Mouse (Mus musculus) testis, adult 2 months (tissue): Measurements from ENCODE around the gene Sh2d5. TPM values are rescaled to one million over a fixed set of nuclear protein-coding genes. Genes with fewer than 3 reads are reported as not detected.

ENCODE experiments used
- H3K27ac ChIP-seq: fragments of 200-500 bp; 2 replicates; pipeline ENCODE4 v1.5.1; 2012; ENCODE audit warnings: low read depth, low read length; ENCODE audit not compliant: control insufficient read depth, insufficient read depth
- H3K27me3 ChIP-seq: fragments of 200-500 bp; 2 replicates; pipeline ENCODE4 v1.6.1; 2012; ENCODE audit warnings: mild to moderate bottlenecking, low read length, moderate library complexity; ENCODE audit not compliant: control insufficient read depth, insufficient read depth
- H3K36me3 ChIP-seq: fragments of 200-500 bp; 2 replicates; pipeline ENCODE4 v1.6.1; 2012; ENCODE audit warnings: mild to moderate bottlenecking, low read length; ENCODE audit not compliant: control insufficient read depth, insufficient read depth
- H3K4me1 ChIP-seq: fragments of 200-500 bp; 2 replicates; pipeline ENCODE4 v1.6.1; 2012; ENCODE audit warnings: low read length; ENCODE audit not compliant: control insufficient read depth, insufficient read depth
- H3K4me3 ChIP-seq: fragments of 200-500 bp; 2 replicates; pipeline ENCODE4 v1.5.1; 2012; ENCODE audit warnings: low read depth, mild to moderate bottlenecking, low read length, moderate library complexity, mixed read lengths; ENCODE audit not compliant: control insufficient read depth
- CTCF ChIP-seq: fragments of 200-500 bp; IDR thresholded peaks from 2 replicates; pipeline ENCODE4 v1.5.1; 2012; ENCODE audit warnings: low read depth, mild to moderate bottlenecking, inconsistent platforms, low read length, moderate library complexity; ENCODE audit not compliant: control insufficient read depth, insufficient read depth, insufficient replicate concordance
- POLR2A ChIP-seq: fragments of 200-500 bp; IDR thresholded peaks from 2 replicates; pipeline ENCODE4 v1.6.1; 2012; ENCODE audit warnings: low read depth, mild to moderate bottlenecking, inconsistent platforms, low read length, moderate library complexity; ENCODE audit not compliant: control insufficient read depth
- polyA plus RNA-seq: library from polyadenylated mRNA; depleted of rRNA; stranded (reverse); fragments of >200 nt; gene quantifications from 2 replicates; pipeline ENCODE4 v1.2.3, GENCODE M21; 2012

The Sh2d5 gene
- polyA plus RNA-seq, 1 experiment, result 1.1 TPM

GRCm38 (mm10) chr4:138216891-138217392 is 33.3 kb upstream of the Sh2d5 start:
- TF ChIP-seq CTCF (no peak), POLR2A (peak; percentile 59; the same call in 1 of the 2 replicates)
- Histone ChIP-seq H3K27me3 (no peaks in the 10 kb centered on the region), H3K36me3 (no peaks in the 10 kb centered on the region), H3K4me3 (peak overlapping the region; percentile 90), H3K27ac (peak overlapping the region; percentile 97), H3K4me1 (peaks cover 12% of the 10 kb centered on the region)

GRCm38 (mm10) chr4:138217441-138217840 is 32.8 kb upstream of the Sh2d5 start:
- H3K4me1 ChIP-seq, result peaks cover 12% of the 10 kb centered on the region
- TF ChIP-seq CTCF, result no peak
- no peak for TF ChIP-seq POLR2A
- no peaks in the 10 kb centered on the region for H3K36me3 ChIP-seq
- peak overlapping the region; percentile 90 for H3K4me3 ChIP-seq
- peak overlapping the region; percentile 86 for H3K27ac ChIP-seq
- H3K27me3 ChIP-seq, result no peaks in the 10 kb centered on the region

GRCm38 (mm10) chr4:138217951-138218685 is 32.1 kb upstream of the Sh2d5 start:
- Histone ChIP-seq H3K36me3 (peaks cover 1% of the 10 kb centered on the region; the same call in 1 of the 2 replicates), H3K27me3 (no peaks in the 10 kb centered on the region), H3K27ac (0 out of 2 replicates have a peak overlapping the region, but pooled peaks have one; percentile 28), H3K4me3 (peak overlapping the region; percentile 68), H3K4me1 (peaks cover 12% of the 10 kb centered on the region)
- TF ChIP-seq CTCF (no peak), POLR2A (no peak)

- Histone ChIP-seq H3K36me3 (peaks cover 4% of the 10 kb centered on the region), H3K27ac (no peak overlapping the region), H3K4me3 (no peak overlapping the region), H3K4me1 (peaks cover 12% of the 10 kb centered on the region), H3K27me3 (no peaks in the 10 kb centered on the region)
- TF ChIP-seq CTCF, result no peak
- no peak for TF ChIP-seq POLR2A
Observed at GRCm38 (mm10) chr4:138219331-138219730, 30.9 kb upstream of the Sh2d5 start.

- TF ChIP-seq POLR2A, result no peak
- no peak for TF ChIP-seq CTCF
- Histone ChIP-seq H3K27me3 (no peaks in the 10 kb centered on the region), H3K4me1 (peaks cover 10% of the 10 kb centered on the region), H3K27ac (no peak overlapping the region), H3K36me3 (peaks cover 4% of the 10 kb centered on the region), H3K4me3 (no peak overlapping the region)
Observed at GRCm38 (mm10) chr4:138220761-138221160, 29.4 kb upstream of the Sh2d5 start.

GRCm38 (mm10) chr4:138221406-138221805 is 28.8 kb upstream of the Sh2d5 start:
- H3K27ac ChIP-seq, result no peak overlapping the region
- TF ChIP-seq POLR2A (no peak), CTCF (no peak)
- no peaks in the 10 kb centered on the region for H3K27me3 ChIP-seq
- peaks cover 4% of the 10 kb centered on the region for H3K36me3 ChIP-seq
- no peak overlapping the region for H3K4me3 ChIP-seq
- H3K4me1 ChIP-seq, result peaks cover 5% of the 10 kb centered on the region

- H3K36me3 ChIP-seq, result peaks cover 4% of the 10 kb centered on the region
- H3K4me1 ChIP-seq, result peaks cover 5% of the 10 kb centered on the region
- H3K27ac ChIP-seq, result no peak overlapping the region
- no peaks in the 10 kb centered on the region for H3K27me3 ChIP-seq
- H3K4me3 ChIP-seq, result no peak overlapping the region
- no peak for TF ChIP-seq POLR2A
- TF ChIP-seq CTCF, result no peak
Observed at GRCm38 (mm10) chr4:138222396-138222795, 27.8 kb upstream of the Sh2d5 start.
